Mouse (Mus musculus): ENCODE measurements around the gene Gm28048.

DNA sequence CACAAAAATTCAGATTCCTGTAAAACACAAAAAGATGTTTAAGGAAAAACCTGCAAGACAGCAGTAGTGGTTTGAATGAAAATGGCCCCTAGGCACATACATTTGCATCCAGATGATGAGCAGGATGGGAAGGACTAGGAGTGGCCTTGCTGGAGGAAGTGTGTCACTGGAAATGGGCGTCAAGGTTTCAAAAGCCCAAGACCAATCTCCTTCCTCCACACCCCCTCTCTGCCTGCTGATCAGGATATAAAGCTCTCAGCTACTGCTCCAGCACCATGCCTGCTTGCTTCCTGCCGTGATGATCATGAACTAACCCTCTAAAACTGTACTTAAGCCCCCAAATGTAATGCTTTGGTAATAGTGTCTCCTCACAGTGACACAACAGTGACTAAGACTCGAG lies 81.8 kb downstream of the Gm28048 start:
- no peak for TF ChIP-seq POLR2A (IDR thresholded peaks at IDR 0.05; ENCODE audit: borderline replicate concordance, low read depth, low read length)
- TF ChIP-seq CTCF (IDR thresholded peaks at IDR 0.05; ENCODE audit: low read depth, low read length) = no peak
